Mouse (Mus musculus) adipocyte (in vitro differentiated cells): ENCODE data around the gene Slc35f4.
"Not testable (repeated sequence)": the region's sequence is repeated elsewhere in the genome, so short reads cannot be mapped to it uniquely, and the experiment has no call there.

Experiments
- DNase-seq: peaks from one replicate; pipeline ENCODE4 v3.0.0-alpha.2; 2016; ENCODE audit warnings: low spot score

Slc35f4 gene

DNA sequence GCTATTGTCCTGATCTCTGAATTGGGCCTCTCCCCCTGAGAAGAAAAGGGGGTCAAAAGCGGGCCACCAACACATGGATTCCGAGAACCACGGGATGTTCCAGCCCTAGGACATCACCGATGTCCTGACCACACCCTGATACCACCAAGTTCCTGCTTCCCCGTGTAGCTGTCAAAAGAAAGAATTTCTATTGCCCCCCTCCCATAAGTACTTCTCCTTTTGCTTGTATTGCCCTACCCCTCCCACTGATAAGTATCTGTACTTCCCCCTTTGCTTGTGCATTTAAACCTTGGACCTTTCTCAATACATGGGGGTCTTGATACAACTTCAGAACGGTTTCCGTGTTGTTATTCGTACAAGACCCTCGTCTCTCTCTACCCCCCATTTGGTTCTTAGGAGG, 247.4 kb downstream of the Slc35f4 start:
- not testable (repeated sequence) for DNase-seq

GRCm38 (mm10) chr14:49277642-49278041, 248.2 kb downstream of the Slc35f4 start:
- no peak for DNase-seq

- DNase-seq: no peak
Observed at GRCm38 (mm10) chr14:49275376-49275775, 250.5 kb downstream of the Slc35f4 start.

- DNase-seq: no peak
Observed at GRCm38 (mm10) chr14:49265286-49266002, 260.4 kb downstream of the Slc35f4 start.
